Mouse (Mus musculus) liver, embryonic 14.5 days (tissue): ENCODE results near the gene Junb.

Experiments used
- CTCF ChIP-seq: IDR thresholded peaks from 2 replicates; pipeline ENCODE4 v1.5.1; 2016; ENCODE audit warnings: antibody characterized with exemption, low read depth, control low read depth
- EP300 ChIP-seq: IDR thresholded peaks from 2 replicates; pipeline ENCODE4 v1.6.1; 2016; ENCODE audit warnings: antibody characterized with exemption, low read depth

DNA sequence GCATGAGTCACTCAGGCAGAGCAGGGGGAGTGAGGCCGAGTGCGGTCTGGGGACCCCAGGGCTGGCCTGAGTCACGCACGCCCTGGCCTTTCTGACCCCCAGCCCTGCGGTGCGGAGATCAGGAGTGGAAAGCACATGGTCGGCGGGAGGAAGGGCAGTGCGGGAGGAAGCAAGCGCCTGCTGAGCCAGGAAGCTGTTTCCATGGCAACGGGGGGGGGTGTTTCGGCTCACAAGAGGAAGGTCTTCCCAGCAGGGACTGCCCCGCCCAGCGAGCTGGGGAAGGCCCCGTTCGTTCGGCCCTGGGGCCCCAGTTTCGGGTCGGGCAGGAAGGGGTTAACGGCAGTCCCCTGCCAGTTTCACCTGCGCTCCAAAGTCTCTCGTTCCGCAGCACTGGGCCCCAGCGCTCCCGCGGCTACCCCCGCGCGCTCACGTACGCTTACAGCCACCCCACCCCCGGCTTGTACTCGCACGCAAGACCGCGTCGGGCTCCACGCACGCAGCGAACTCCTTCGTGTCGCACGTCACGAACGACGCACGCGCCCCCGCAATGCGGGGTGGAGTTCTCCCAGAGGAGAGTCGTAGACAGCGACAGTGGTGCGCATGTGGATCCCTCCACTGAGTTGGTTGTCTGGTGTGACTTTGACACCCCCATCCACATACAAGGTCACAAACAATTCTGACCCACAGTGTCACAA, 7.3 kb upstream of the Junb start:
- TF ChIP-seq CTCF (no peak), EP300 (no peak)
